Mouse (Mus musculus) thymus, adult 2 months (tissue): ENCODE measurements around the gene E2f7.

Experiments used
- CTCF ChIP-seq: fragments of 200-500 bp; IDR thresholded peaks from 2 replicates; pipeline ENCODE4 v1.5.1; 2012; ENCODE audit warnings: mild to moderate bottlenecking, control low read depth, low read length, moderate library complexity, borderline replicate concordance; ENCODE audit not compliant: control insufficient read depth, poor library complexity, insufficient read depth; ENCODE audit errors: extremely low read depth
- POLR2A ChIP-seq: fragments of 200-500 bp; IDR thresholded peaks from 2 replicates; pipeline ENCODE4 v1.6.1; 2012; ENCODE audit warnings: mild to moderate bottlenecking, low read length, control low read depth, moderate library complexity; ENCODE audit not compliant: control insufficient read depth, poor library complexity, insufficient read depth; ENCODE audit errors: extremely low read depth

DNA sequence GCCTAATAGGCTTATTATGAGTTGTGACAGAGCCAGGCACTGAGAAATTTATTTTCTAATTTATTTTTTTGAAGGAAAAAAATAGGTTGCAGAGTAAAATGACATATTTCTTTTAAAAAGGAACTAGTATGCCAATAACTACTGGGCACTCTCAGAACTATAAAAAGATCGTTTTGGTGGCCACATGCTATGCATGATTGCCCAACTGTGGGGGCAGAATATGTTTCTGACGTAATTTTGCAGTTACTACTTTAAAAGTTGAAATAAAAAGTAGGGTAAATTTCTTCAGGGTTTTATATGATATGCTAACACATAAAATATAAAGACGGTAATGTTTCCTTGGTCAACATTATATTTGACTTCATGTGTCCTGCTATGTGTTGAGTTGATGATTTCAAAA, 76.5 kb downstream of the E2f7 start:
- TF ChIP-seq POLR2A: no peak
- TF ChIP-seq CTCF: no peak
